Mouse (Mus musculus): ENCODE data around the gene Trak1. TPM values are rescaled to one million over a fixed set of nuclear protein-coding genes. Genes with fewer than 3 reads are reported as not detected.
"Not testable (repeated sequence)": the region's sequence is repeated elsewhere in the genome, so short reads cannot be mapped to it uniquely, and the experiment has no call there.

Gene Trak1
- polyA plus RNA-seq, 1 experiment: 41.5 TPM

GRCm38 (mm10) chr9:121430379-121430778 lies 133.1 kb downstream of the Trak1 start:
- Histone ChIP-seq H3K27ac (ENCODE audit: insufficient read depth, low read length) (no peak overlapping the region), H3K4me1 (ENCODE audit: control insufficient read depth, insufficient read depth, low read length) (peaks cover 2% of the 10 kb centered on the region), H3K4me3 (ENCODE audit: insufficient read depth, low read length) (no peak overlapping the region)
- TF ChIP-seq CTCF (IDR thresholded peaks at IDR 0.05; ENCODE audit: borderline replicate concordance, insufficient read depth, low read length): no peak
- TF ChIP-seq POLR2A (IDR thresholded peaks at IDR 0.05; ENCODE audit: low read depth, low read length): no peak

DNA sequence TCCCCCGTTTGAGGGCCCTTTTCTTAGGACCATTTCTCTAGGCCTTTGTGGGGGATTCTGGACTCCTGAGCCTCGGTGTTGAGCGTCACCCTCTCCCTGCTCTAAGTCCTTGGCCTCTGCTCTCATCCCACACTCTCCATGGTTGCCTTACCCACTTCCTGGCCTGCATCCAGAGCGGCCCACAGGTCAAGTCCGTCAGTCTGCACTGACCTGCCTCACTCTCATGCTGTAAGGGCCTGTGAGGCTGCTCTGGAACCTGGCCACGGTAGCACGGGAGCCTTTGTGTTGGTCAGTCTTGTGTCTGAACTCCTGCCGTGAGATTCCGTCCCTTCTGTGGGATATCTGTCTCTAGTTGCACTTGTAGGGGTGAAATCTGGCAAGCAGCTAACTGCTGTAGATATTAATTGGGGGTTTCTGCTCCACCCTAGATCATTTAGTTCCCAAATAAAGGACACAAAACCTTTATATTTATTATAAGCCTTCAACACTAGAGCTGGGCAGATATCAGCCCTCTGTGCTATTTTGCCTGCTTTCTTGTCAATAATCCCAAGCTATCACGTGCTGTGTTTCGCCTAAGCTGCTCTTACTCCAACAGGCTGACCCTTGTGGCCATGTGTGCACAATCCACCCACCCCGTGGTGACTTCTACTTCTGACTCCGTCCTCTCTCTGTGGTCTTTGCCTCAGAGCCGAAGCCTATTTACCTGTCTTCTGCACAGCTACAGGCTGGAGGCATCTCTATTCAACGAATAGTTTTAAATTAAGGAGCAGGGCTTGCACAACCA lies 136.6 kb downstream of the Trak1 start:
- TF ChIP-seq CTCF (IDR thresholded peaks at IDR 0.05; ENCODE audit: borderline replicate concordance, insufficient read depth, low read length): no peak
- no peak for TF ChIP-seq POLR2A (IDR thresholded peaks at IDR 0.05; ENCODE audit: low read depth, low read length)
- H3K4me1 ChIP-seq (ENCODE audit: control insufficient read depth, insufficient read depth, low read length): peaks cover 3% of the 10 kb centered on the region
- no peak overlapping the region for H3K4me3 ChIP-seq (ENCODE audit: insufficient read depth, low read length)
- H3K27ac ChIP-seq (ENCODE audit: insufficient read depth, low read length): no peak overlapping the region

- Histone ChIP-seq H3K4me1 (ENCODE audit: control insufficient read depth, insufficient read depth, low read length) (peaks cover 3% of the 10 kb centered on the region), H3K27ac (ENCODE audit: insufficient read depth, low read length) (no peak overlapping the region), H3K4me3 (ENCODE audit: insufficient read depth, low read length) (no peak overlapping the region)
- TF ChIP-seq POLR2A (IDR thresholded peaks at IDR 0.05; ENCODE audit: low read depth, low read length) (no peak), CTCF (IDR thresholded peaks at IDR 0.05; ENCODE audit: borderline replicate concordance, insufficient read depth, low read length) (no peak)
Measured at GRCm38 (mm10) chr9:121435332-121435956, 138.1 kb downstream of the Trak1 start.

GRCm38 (mm10) chr9:121436501-121436900 lies 139.2 kb downstream of the Trak1 start:
- Histone ChIP-seq H3K4me1 (ENCODE audit: control insufficient read depth, insufficient read depth, low read length) (peaks cover 3% of the 10 kb centered on the region), H3K4me3 (ENCODE audit: insufficient read depth, low read length) (no peak overlapping the region), H3K27ac (ENCODE audit: insufficient read depth, low read length) (no peak overlapping the region)
- TF ChIP-seq CTCF (IDR thresholded peaks at IDR 0.05; ENCODE audit: borderline replicate concordance, insufficient read depth, low read length) (no peak), POLR2A (IDR thresholded peaks at IDR 0.05; ENCODE audit: low read depth, low read length) (no peak)

DNA sequence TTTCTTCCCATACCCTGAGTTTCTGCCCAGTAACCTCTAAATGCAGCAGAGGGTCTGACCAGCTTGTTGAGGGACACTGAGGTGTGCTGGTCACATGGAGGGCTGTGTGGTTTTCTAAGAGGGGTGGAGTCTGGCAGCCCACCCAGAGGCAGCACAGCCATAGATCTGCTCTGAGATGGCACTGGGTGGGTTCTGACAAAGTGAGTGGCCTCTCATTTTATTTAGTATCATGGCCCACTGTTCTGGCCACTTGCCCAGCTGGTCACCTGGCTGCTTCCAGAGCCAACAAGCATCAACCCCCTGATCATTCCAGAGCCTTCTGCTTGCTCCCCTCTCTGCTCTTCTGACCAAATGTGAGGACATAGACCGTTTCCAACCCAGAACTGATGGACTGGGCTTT lies 144.8 kb downstream of the Trak1 start:
- H3K4me1 ChIP-seq (ENCODE audit: control insufficient read depth, insufficient read depth, low read length): no peaks in the 10 kb centered on the region
- H3K4me3 ChIP-seq (ENCODE audit: insufficient read depth, low read length): no peak overlapping the region
- no peak overlapping the region for H3K27ac ChIP-seq (ENCODE audit: insufficient read depth, low read length)
- TF ChIP-seq CTCF (IDR thresholded peaks at IDR 0.05; ENCODE audit: borderline replicate concordance, insufficient read depth, low read length) (no peak), POLR2A (IDR thresholded peaks at IDR 0.05; ENCODE audit: low read depth, low read length) (no peak)

DNA sequence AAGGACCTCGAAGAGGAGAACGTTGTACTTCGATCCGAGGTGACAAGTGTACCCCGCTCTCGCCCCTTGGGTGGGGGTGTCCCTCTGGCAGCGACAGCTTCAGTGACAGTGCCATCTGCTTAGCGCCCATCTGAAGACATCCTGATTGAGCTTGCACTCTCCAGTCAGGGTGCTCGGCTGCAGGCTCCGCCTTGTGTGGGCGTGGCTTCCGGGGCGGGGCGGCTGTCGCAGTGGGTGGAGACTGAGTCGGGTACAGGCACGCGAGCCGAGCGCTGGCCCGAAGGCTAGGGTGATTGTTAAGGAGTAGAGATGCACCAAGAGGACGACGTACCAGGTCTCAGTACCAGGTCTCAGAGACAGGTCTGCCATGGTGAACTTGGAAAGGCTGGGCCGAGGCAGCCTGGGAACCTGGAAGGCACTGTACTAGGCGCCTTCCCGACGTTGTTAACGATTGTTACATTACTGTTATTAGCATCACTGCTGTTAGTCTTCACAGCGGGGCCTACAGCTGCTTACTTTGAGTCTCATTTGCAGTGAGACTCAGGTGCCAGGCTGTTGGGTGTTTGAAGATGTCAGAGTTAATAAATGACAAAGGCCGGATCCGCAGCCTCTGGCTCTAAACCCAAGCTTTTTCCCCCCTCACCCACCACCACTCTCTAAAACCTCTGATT lies 146.5 kb downstream of the Trak1 start:
- H3K27ac ChIP-seq (ENCODE audit: insufficient read depth, low read length): no peak overlapping the region
- TF ChIP-seq CTCF (IDR thresholded peaks at IDR 0.05; ENCODE audit: borderline replicate concordance, insufficient read depth, low read length) (no peak), POLR2A (IDR thresholded peaks at IDR 0.05; ENCODE audit: low read depth, low read length) (no peak)
- no peaks in the 10 kb centered on the region for H3K4me1 ChIP-seq (ENCODE audit: control insufficient read depth, insufficient read depth, low read length)
- H3K4me3 ChIP-seq (ENCODE audit: insufficient read depth, low read length): no peak overlapping the region

DNA sequence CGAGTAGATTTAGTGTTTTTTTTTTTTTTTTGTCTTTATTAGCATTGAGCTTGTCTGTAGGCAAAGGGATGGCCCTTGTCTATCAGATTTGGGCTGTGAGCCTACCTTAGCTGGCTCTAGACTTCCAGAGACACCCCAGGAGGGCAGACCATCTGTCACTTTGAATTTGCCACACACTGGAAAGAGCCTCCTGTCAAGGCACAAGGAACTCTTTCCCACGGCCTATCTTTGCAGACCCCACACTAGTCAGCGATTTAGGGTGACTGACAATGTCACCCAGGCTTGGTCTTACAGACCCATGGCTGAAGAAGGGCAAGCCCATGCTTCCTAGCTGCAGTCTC lies 147.0 kb downstream of the Trak1 start:
- Histone ChIP-seq H3K4me3 (ENCODE audit: insufficient read depth, low read length) (no peak overlapping the region), H3K4me1 (ENCODE audit: control insufficient read depth, insufficient read depth, low read length) (no peaks in the 10 kb centered on the region), H3K27ac (ENCODE audit: insufficient read depth, low read length) (no peak overlapping the region)
- no peak for TF ChIP-seq POLR2A (IDR thresholded peaks at IDR 0.05; ENCODE audit: low read depth, low read length)
- no peak for TF ChIP-seq CTCF (IDR thresholded peaks at IDR 0.05; ENCODE audit: borderline replicate concordance, insufficient read depth, low read length)

- Histone ChIP-seq H3K4me1 (ENCODE audit: control insufficient read depth, insufficient read depth, low read length) (no peaks in the 10 kb centered on the region), H3K4me3 (ENCODE audit: insufficient read depth, low read length) (no peak overlapping the region), H3K27ac (ENCODE audit: insufficient read depth, low read length) (no peak overlapping the region)
- TF ChIP-seq CTCF (IDR thresholded peaks at IDR 0.05; ENCODE audit: borderline replicate concordance, insufficient read depth, low read length) (peak; percentile 30; the same call in 1 of the 2 replicates), POLR2A (IDR thresholded peaks at IDR 0.05; ENCODE audit: low read depth, low read length) (no peak)
Measured at GRCm38 (mm10) chr9:121445364-121445763, 148.1 kb downstream of the Trak1 start.

DNA sequence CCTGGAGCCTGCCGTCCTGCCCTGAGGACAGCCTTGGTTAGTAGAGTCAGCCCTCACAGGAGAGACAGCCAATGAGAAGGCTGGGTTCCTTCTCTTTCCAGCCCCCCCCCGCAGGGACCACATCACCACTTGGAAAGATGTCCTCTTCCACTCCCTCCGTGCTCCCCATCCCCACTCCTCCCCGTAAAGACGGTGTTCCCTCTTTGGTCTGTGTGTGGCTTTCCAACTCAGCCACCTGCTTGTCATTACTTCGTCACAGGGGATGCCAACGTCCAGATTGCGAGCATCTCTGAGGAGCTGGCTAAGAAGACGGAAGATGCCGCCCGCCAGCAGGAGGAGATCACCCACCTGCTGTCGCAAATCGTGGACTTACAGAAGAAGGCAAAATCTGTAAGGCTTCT lies 149.1 kb downstream of the Trak1 start:
- Histone ChIP-seq H3K27ac (ENCODE audit: insufficient read depth, low read length) (no peak overlapping the region), H3K4me3 (ENCODE audit: insufficient read depth, low read length) (no peak overlapping the region), H3K4me1 (ENCODE audit: control insufficient read depth, insufficient read depth, low read length) (no peaks in the 10 kb centered on the region)
- no peak for TF ChIP-seq POLR2A (IDR thresholded peaks at IDR 0.05; ENCODE audit: low read depth, low read length)
- no peak for TF ChIP-seq CTCF (IDR thresholded peaks at IDR 0.05; ENCODE audit: borderline replicate concordance, insufficient read depth, low read length)

GRCm38 (mm10) chr9:121452342-121452942 lies 155.1 kb downstream of the Trak1 start:
- H3K4me1 ChIP-seq (ENCODE audit: control insufficient read depth, insufficient read depth, low read length); H3K4me3 ChIP-seq (ENCODE audit: insufficient read depth, low read length); H3K27ac ChIP-seq (ENCODE audit: insufficient read depth, low read length): not testable (repeated sequence)
